Mouse (Mus musculus) ES-Bruce4 (cell line): ENCODE measurements at regions not wholly inside any gene's neighbourhood (a gene's known extent, or its start where the extent isn't known, plus 50 kb on each side); places are given as distances from the start of the nearest gene placed in this dataset.

Experiments used
- CTCF ChIP-seq: IDR thresholded peaks from one replicate; pipeline ENCODE4 v1.8.1; 2011; ENCODE audit warnings: low read depth, low read length
- EP300 ChIP-seq: IDR thresholded peaks from 2 replicates; pipeline ENCODE4 v1.6.1; 2011; ENCODE audit warnings: low read depth, low read length; ENCODE audit not compliant: insufficient read depth
- POLR2A ChIP-seq: IDR thresholded peaks from one replicate; pipeline ENCODE4 v1.8.1; 2011; ENCODE audit warnings: low read length; ENCODE audit not compliant: insufficient read depth

DNA sequence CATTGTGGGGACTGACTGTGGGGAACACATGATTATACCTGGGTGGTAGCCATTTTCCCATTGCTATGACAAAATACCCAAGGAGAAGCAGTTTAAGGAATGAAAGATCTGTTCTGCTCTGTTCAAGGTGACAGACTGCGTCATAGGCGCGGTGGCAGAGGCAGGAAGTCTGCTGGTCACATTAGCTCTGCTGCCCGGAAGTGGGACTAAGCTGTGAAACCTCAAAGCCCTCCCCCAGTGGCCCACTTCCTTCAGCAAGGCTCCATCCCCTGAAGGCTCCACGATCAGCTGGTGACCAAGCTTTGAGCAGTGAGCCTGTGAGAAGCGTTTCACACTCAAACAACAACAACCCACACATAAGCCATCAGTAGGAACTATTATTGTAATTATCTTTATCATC lies 221.8 kb downstream of the Prex1 start:
- TF ChIP-seq CTCF (no peak), POLR2A (no peak), EP300 (no peak)
